Mouse (Mus musculus) forebrain, embryonic 14.5 days (tissue): ENCODE data around the gene Hyls1. TPM values are rescaled to one million over a fixed set of nuclear protein-coding genes. Genes with fewer than 3 reads are reported as not detected.

Experiments
- ATAC-seq: fragments of 200-750 bp; cut with Nextera tagmentation; 2 replicates; pipeline ENCODE4 v1.8.0; 2017; ENCODE audit warnings: mild to moderate bottlenecking, moderate library complexity
- DNase-seq: peaks from one replicate; pipeline ENCODE4 v3.0.0-alpha.2; 2015; ENCODE audit warnings: low spot score
- H3K27ac ChIP-seq: fragments of 300-500 bp; sonication (generic); 2 replicates; pipeline ENCODE4 v1.5.1; 2014; ENCODE audit warnings: low read depth, mild to moderate bottlenecking, control low read depth, low read length, moderate library complexity
- H3K27me3 ChIP-seq: fragments of 300-500 bp; sonication (generic); replicated peaks from 2 replicates; pipeline ENCODE4 v1.6.1; 2014; ENCODE audit warnings: low read length, control low read depth, mixed read lengths; ENCODE audit not compliant: control insufficient read depth, insufficient read depth
- H3K36me3 ChIP-seq: fragments of 300-500 bp; sonication (generic); 2 replicates; pipeline ENCODE4 v1.6.1; 2014; ENCODE audit warnings: low read length, control low read depth; ENCODE audit not compliant: control insufficient read depth, insufficient read depth
- H3K4me1 ChIP-seq: fragments of 300-500 bp; sonication (generic); 2 replicates; pipeline ENCODE4 v1.6.1; 2014; ENCODE audit warnings: antibody characterized with exemption, low read length, control low read depth; ENCODE audit not compliant: control insufficient read depth, insufficient read depth
- H3K4me2 ChIP-seq: fragments of 300-500 bp; sonication (generic); 2 replicates; pipeline ENCODE4 v1.6.1; 2014; ENCODE audit warnings: mild to moderate bottlenecking, control low read depth, low read length
- H3K4me3 ChIP-seq: fragments of 300-500 bp; sonication (generic); 2 replicates; pipeline ENCODE4 v1.5.1; 2014; ENCODE audit warnings: low read depth, low read length, control low read depth
- H3K9ac ChIP-seq: fragments of 300-500 bp; sonication (generic); 2 replicates; pipeline ENCODE4 v1.6.1; 2014; ENCODE audit warnings: mild to moderate bottlenecking, low read length, control low read depth, moderate library complexity
- H3K9me3 ChIP-seq: fragments of 300-500 bp; sonication (generic); replicated peaks from 2 replicates; pipeline ENCODE4 v1.6.1; 2016; ENCODE audit warnings: low read length, control low read depth, mixed read lengths; ENCODE audit not compliant: control insufficient read depth
- WGBS: fragments of 180-500 bp; shearing (Covaris S2); extraction: QIAGEN DNeasy Blood & Tissue Kit; methylation state at CpG from one replicate; pipeline ENCODE4 v1.1.7; 2014; 5-methylcytosine and 5-hydroxymethylcytosine counted together
- polyA plus RNA-seq: library from polyadenylated mRNA; unstranded; fragments of >200 nt; fragmentation: Nextera tagmentation; extraction: Ambion mirVana; gene quantifications from 2 replicates; pipeline ENCODE4 v1.2.1, GENCODE M21; 2014

Gene Hyls1
- polyA plus RNA-seq, 1 experiment from 2014 or later, result 26.1 TPM

- Histone ChIP-seq H3K27me3 (no peaks in the 10 kb centered on the region), H3K9me3 (no peaks in the 10 kb centered on the region), H3K36me3 (0 out of 2 replicates have a peak, but pooled peaks cover 8% of the 10 kb centered on the region), H3K4me3 (no peak overlapping the region), H3K9ac (no peak overlapping the region), H3K4me1 (no peaks in the 10 kb centered on the region), H3K4me2 (no peak overlapping the region), H3K27ac (no peak overlapping the region)
- ATAC-seq, result no peak
- WGBS, result 85% methylated on average over 9 of the region's 9 CpGs
- DNase-seq, result no peak
Measured at GRCm38 (mm10) chr9:35548455-35548854, 21.7 kb downstream of the Hyls1 start.

- Histone ChIP-seq H3K27me3 (no peaks in the 10 kb centered on the region), H3K4me3 (no peak overlapping the region), H3K9ac (no peak overlapping the region), H3K27ac (no peak overlapping the region), H3K4me1 (no peaks in the 10 kb centered on the region), H3K4me2 (no peak overlapping the region), H3K36me3 (0 out of 2 replicates have a peak, but pooled peaks cover 8% of the 10 kb centered on the region), H3K9me3 (no peaks in the 10 kb centered on the region)
- WGBS, result 90% methylated on average over 9 of the region's 9 CpGs
- DNase-seq (no peak), ATAC-seq (no peak)
Measured at GRCm38 (mm10) chr9:35546745-35547144, 23.5 kb downstream of the Hyls1 start.

GRCm38 (mm10) chr9:35545704-35546103 lies 24.5 kb downstream of the Hyls1 start:
- DNase-seq (no peak), ATAC-seq (no peak)
- WGBS, result 75% methylated on average over 12 of the region's 12 CpGs

GRCm38 (mm10) chr9:35544666-35545065 lies 25.5 kb downstream of the Hyls1 start:
- H3K4me1 ChIP-seq, result no peaks in the 10 kb centered on the region
- no peak overlapping the region for H3K9ac ChIP-seq
- no peaks in the 10 kb centered on the region for H3K9me3 ChIP-seq
- WGBS, result 86% methylated on average over 2 of the region's 2 CpGs
- H3K27me3 ChIP-seq, result no peaks in the 10 kb centered on the region
- no peak overlapping the region for H3K27ac ChIP-seq
- DNase-seq (no peak), ATAC-seq (no peak)
- 0 out of 2 replicates have a peak, but pooled peaks cover 8% of the 10 kb centered on the region for H3K36me3 ChIP-seq
- H3K4me3 ChIP-seq, result no peak overlapping the region
- no peak overlapping the region for H3K4me2 ChIP-seq

More at GRCm38 (mm10) chr9:35545704-35546103, 24.5 kb downstream of the Hyls1 start:
- Histone ChIP-seq H3K36me3 (0 out of 2 replicates have a peak, but pooled peaks cover 8% of the 10 kb centered on the region), H3K9me3 (no peaks in the 10 kb centered on the region), H3K4me2 (no peak overlapping the region), H3K27me3 (no peaks in the 10 kb centered on the region), H3K4me3 (no peak overlapping the region), H3K4me1 (no peaks in the 10 kb centered on the region), H3K9ac (no peak overlapping the region), H3K27ac (no peak overlapping the region)

GRCm38 (mm10) chr9:35543099-35543860 lies 26.9 kb downstream of the Hyls1 start:
- Histone ChIP-seq H3K4me1 (no peaks in the 10 kb centered on the region), H3K4me2 (no peak overlapping the region), H3K9ac (no peak overlapping the region), H3K27ac (no peak overlapping the region), H3K9me3 (no peaks in the 10 kb centered on the region), H3K27me3 (no peaks in the 10 kb centered on the region), H3K4me3 (no peak overlapping the region), H3K36me3 (0 out of 2 replicates have a peak, but pooled peaks cover 7% of the 10 kb centered on the region)
- ATAC-seq, result no peak
- WGBS, result 89% methylated on average over 14 of the region's 14 CpGs
- DNase-seq, result no peak

- no peaks in the 10 kb centered on the region for H3K27me3 ChIP-seq
- no peaks in the 10 kb centered on the region for H3K4me1 ChIP-seq
- WGBS, result 68% methylated on average over 6 of the region's 6 CpGs
- no peaks in the 10 kb centered on the region for H3K9me3 ChIP-seq
- H3K36me3 ChIP-seq, result 0 out of 2 replicates have a peak, but pooled peaks cover 5% of the 10 kb centered on the region
- ATAC-seq (no peak), DNase-seq (no peak)
- no peak overlapping the region for H3K4me2 ChIP-seq
- no peak overlapping the region for H3K9ac ChIP-seq
- no peak overlapping the region for H3K4me3 ChIP-seq
- no peak overlapping the region for H3K27ac ChIP-seq
Measured at GRCm38 (mm10) chr9:35541941-35542340, 28.3 kb downstream of the Hyls1 start.

GRCm38 (mm10) chr9:35541488-35541887 lies 28.7 kb downstream of the Hyls1 start:
- no peak overlapping the region for H3K4me2 ChIP-seq
- no peaks in the 10 kb centered on the region for H3K27me3 ChIP-seq
- H3K27ac ChIP-seq, result no peak overlapping the region
- no peaks in the 10 kb centered on the region for H3K4me1 ChIP-seq
- no peak overlapping the region for H3K4me3 ChIP-seq
- DNase-seq (peak; percentile 92), ATAC-seq (peak; percentile 87)
- no peaks in the 10 kb centered on the region for H3K9me3 ChIP-seq
- H3K9ac ChIP-seq, result no peak overlapping the region
- 7% methylated on average over 6 of the region's 6 CpGs for WGBS
- 0 out of 2 replicates have a peak, but pooled peaks cover 5% of the 10 kb centered on the region for H3K36me3 ChIP-seq

GRCm38 (mm10) chr9:35541024-35541423 lies 29.2 kb downstream of the Hyls1 start:
- ATAC-seq, result no peak
- WGBS, result 89% methylated on average over 5 of the region's 5 CpGs
- 0 out of 2 replicates have a peak, but pooled peaks cover 3% of the 10 kb centered on the region for H3K36me3 ChIP-seq
- H3K27me3 ChIP-seq, result no peaks in the 10 kb centered on the region
- no peak overlapping the region for H3K4me3 ChIP-seq
- H3K9me3 ChIP-seq, result no peaks in the 10 kb centered on the region
- no peak overlapping the region for H3K27ac ChIP-seq
- no peak overlapping the region for H3K4me2 ChIP-seq
- DNase-seq, result no peak
- no peak overlapping the region for H3K9ac ChIP-seq
- no peaks in the 10 kb centered on the region for H3K4me1 ChIP-seq
